Mouse (Mus musculus) olfactory bulb, adult 2 months (tissue): ENCODE data around the gene Grb14. TPM values are rescaled to one million over a fixed set of nuclear protein-coding genes. Genes with fewer than 3 reads are reported as not detected.

Source experiments
- H3K27ac ChIP-seq: fragments of 200-500 bp; 2 replicates; pipeline ENCODE4 v1.5.1; 2012; ENCODE audit warnings: low read depth, low read length; ENCODE audit not compliant: insufficient read depth
- H3K4me1 ChIP-seq: fragments of 200-500 bp; 2 replicates; pipeline ENCODE4 v1.6.1; 2012; ENCODE audit warnings: low read length; ENCODE audit not compliant: control insufficient read depth, insufficient read depth
- H3K4me3 ChIP-seq: fragments of 200-500 bp; 2 replicates; pipeline ENCODE4 v1.5.1; 2012; ENCODE audit warnings: mild to moderate bottlenecking, low read depth, low read length, moderate library complexity; ENCODE audit not compliant: insufficient read depth
- CTCF ChIP-seq: fragments of 200-500 bp; IDR thresholded peaks from 2 replicates; pipeline ENCODE4 v1.5.1; 2012; ENCODE audit warnings: low read depth, mild to moderate bottlenecking, low read length, moderate library complexity; ENCODE audit not compliant: insufficient read depth
- POLR2A ChIP-seq: fragments of 200-500 bp; IDR thresholded peaks from 2 replicates; pipeline ENCODE4 v1.6.1; 2012; ENCODE audit warnings: mild to moderate bottlenecking, low read depth, low read length, moderate library complexity; ENCODE audit not compliant: insufficient read depth
- WGBS: fragments of 180-500 bp; shearing (Covaris S2); methylation state at CpG from one replicate; pipeline ENCODE4 v1.1.7; 2018; 5-methylcytosine and 5-hydroxymethylcytosine counted together
- polyA plus RNA-seq: library from polyadenylated mRNA; stranded (reverse); fragments of >200 nt; gene quantifications from 2 replicates; pipeline ENCODE4 v1.2.4, GENCODE M21; 2012; ENCODE audit warnings: low replicate concordance; ENCODE audit not compliant: missing spikeins, insufficient read depth, insufficient read length

Gene Grb14
- polyA plus RNA-seq, 1 experiment: not detected

GRCm38 (mm10) chr2:64989426-64990187 is 35.2 kb downstream of the Grb14 start:
- TF ChIP-seq CTCF (no peak), POLR2A (no peak)
- Histone ChIP-seq H3K27ac (no peak overlapping the region), H3K4me1 (no peaks in the 10 kb centered on the region), H3K4me3 (no peak overlapping the region)
- 87% methylated on average over 2 of the region's 2 CpGs for WGBS

DNA sequence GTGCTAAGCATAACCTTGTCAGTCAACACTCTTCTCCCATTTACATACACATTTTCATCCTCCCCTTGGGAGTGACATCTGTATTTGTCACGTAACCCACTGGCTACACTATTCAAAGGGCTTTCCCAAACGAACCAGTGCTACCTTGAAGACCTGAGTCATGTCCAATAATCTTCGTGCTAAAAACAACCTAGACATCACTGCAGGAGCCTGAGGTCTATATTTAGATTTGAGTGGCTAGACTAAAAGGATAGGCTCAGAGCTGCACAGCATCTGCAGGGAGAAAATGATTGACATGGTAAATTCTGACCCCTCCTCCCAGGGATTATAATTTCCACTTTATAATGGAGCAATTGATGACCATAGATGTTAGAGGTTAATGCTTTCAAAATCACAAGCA is 37.0 kb downstream of the Grb14 start:
- Histone ChIP-seq H3K4me3 (no peak overlapping the region), H3K27ac (no peak overlapping the region), H3K4me1 (no peaks in the 10 kb centered on the region)
- TF ChIP-seq CTCF (no peak), POLR2A (no peak)
- WGBS: 77% methylated on average over 3 of the region's 3 CpGs

DNA sequence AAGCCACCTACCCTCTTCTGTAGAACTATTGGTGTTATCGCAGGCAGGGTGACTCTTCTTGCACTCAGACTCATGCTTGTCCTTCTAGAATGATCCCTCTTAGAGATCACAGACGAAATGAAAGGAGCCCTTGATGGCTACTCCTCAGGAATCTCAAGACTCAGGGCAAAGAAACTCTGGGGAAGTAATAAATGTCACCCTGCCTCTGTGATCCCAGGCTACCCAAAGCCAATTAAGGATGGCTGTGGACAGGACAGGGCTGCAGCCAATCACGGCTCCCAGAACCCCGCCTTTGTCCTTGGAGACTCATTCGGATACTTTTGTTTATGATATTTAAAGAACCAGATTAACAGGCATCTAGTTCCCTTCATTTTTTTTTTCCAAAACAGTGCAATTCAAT is 49.2 kb downstream of the Grb14 start:
- WGBS: 58% methylated on average over 5 of the region's 5 CpGs
- Histone ChIP-seq H3K4me3 (no peak overlapping the region), H3K27ac (no peak overlapping the region), H3K4me1 (peaks cover 4% of the 10 kb centered on the region; the same call in 1 of the 2 replicates)
- TF ChIP-seq CTCF: no peak

- no peak overlapping the region for H3K27ac ChIP-seq
- TF ChIP-seq CTCF (no peak), POLR2A (no peak)
- no peak overlapping the region for H3K4me3 ChIP-seq
- H3K4me1 ChIP-seq: peaks cover 4% of the 10 kb centered on the region; the same call in 1 of the 2 replicates
- WGBS: 90% methylated on average over 2 of the region's 2 CpGs
Measured at GRCm38 (mm10) chr2:64974549-64974948, 50.2 kb downstream of the Grb14 start.

- 88% methylated on average over 10 of the region's 10 CpGs for WGBS
- TF ChIP-seq CTCF (no peak), POLR2A (no peak)
- no peak overlapping the region for H3K27ac ChIP-seq
- peaks cover 4% of the 10 kb centered on the region; the same call in 1 of the 2 replicates for H3K4me1 ChIP-seq
- H3K4me3 ChIP-seq: no peak overlapping the region
Measured at GRCm38 (mm10) chr2:64973819-64974441, 50.9 kb downstream of the Grb14 start.

DNA sequence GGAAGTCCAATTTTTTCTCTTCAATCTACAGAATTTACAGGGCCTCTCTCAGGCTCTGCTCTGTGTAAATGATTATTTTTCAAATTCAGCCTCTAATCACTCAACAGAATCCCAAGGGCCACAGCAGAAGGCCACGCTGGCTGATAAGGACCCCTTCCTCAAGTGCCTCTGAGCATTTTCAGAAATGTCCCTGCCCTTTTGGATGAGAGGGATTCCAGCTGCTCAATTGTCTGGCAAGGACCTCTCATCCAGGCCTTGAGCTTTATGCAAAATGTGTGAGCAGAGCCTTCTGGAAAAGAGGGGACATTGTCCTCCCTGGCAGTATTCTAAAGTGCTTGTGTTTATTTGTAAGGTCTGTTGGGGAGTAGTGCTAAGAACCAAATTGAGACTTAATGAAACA is 51.7 kb downstream of the Grb14 start:
- Histone ChIP-seq H3K4me1 (peaks cover 4% of the 10 kb centered on the region; the same call in 1 of the 2 replicates), H3K4me3 (no peak overlapping the region), H3K27ac (no peak overlapping the region)
- no peak for TF ChIP-seq CTCF
- TF ChIP-seq POLR2A: no peak
- WGBS: 93% methylated on average over 1 of the region's 1 CpGs

- TF ChIP-seq CTCF: no peak
- TF ChIP-seq POLR2A: no peak
- Histone ChIP-seq H3K4me1 (peaks cover 4% of the 10 kb centered on the region; the same call in 1 of the 2 replicates), H3K27ac (no peak overlapping the region), H3K4me3 (no peak overlapping the region)
- 73% methylated on average over 5 of the region's 5 CpGs for WGBS
Measured at GRCm38 (mm10) chr2:64971828-64972227, 53.0 kb downstream of the Grb14 start.

- H3K4me3 ChIP-seq: no peak overlapping the region
- H3K27ac ChIP-seq: no peak overlapping the region
- H3K4me1 ChIP-seq: peaks cover 2% of the 10 kb centered on the region; the same call in 1 of the 2 replicates
- TF ChIP-seq POLR2A (no peak), CTCF (no peak)
- WGBS: 80% methylated on average over 8 of the region's 8 CpGs
Measured at GRCm38 (mm10) chr2:64970992-64971391, 53.8 kb downstream of the Grb14 start.

DNA sequence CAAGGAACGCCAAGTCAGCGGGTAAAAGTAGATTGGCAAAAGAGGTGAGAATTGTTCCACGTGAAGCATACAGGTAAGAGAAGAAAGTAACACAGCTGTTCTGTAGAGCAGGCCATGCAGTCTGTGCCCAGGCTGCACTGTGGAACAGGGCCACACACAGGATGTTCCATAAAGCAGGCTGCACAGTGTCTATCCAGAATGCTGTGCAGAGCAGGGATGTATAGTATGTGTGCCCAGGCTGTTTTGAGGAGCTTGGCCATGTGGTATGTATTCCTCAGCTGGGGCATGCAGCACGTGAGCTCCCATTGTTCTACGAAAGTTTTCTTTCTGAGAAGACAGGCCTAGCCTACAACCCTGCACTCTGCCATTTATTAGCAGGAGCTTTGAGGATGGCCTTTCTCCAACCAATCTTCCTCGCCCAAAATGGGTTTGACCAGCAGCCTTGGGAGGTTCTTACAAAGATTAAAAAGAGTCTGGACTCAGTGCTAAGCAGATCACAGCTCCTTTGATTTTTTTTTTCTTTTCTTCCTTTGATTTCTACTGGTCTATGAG is 57.8 kb downstream of the Grb14 start:
- WGBS: 87% methylated on average over 6 of the region's 6 CpGs
- TF ChIP-seq POLR2A: no peak
- TF ChIP-seq CTCF: no peak
- H3K4me3 ChIP-seq: no peak overlapping the region
- H3K27ac ChIP-seq: no peak overlapping the region
- H3K4me1 ChIP-seq: no peaks in the 10 kb centered on the region
